Mouse (Mus musculus): ENCODE measurements around the gene Dok5. TPM values are rescaled to one million over a fixed set of nuclear protein-coding genes. Genes with fewer than 3 reads are reported as not detected.

The Dok5 gene
- total RNA-seq, 2 experiments from 2014 or later: 0.42 to 0.55 TPM

- intact Hi-C loops (cut with DNase I): no loop called here
Measured at GRCm38 (mm10) chr2:170850058-170850457, 118.5 kb downstream of the Dok5 start.

DNA sequence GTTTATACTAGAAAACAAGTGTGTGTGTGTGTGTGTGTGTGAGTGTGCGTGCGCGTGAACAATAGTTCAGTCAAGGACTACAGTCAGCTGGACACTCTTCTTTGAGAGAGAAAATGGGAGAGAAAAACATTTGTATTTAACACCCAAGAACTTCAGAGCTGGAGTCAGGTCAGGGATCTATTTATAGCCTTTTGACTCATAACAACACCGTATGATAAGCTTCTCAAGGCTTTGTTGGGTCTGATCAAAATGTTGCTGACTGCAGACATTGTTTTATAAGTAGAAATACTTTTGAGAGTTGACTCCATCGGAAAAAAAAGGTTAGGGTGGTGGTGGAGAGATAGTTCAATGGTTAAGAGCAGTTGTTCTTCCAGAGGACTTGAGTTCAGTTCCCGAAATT lies 120.7 kb downstream of the Dok5 start:
- DNase-seq (ENCODE audit: low spot score): no peak
- intact Hi-C loops (cut with DNase I): no loop called here

More at GRCm38 (mm10) chr2:170850058-170850457, 118.5 kb downstream of the Dok5 start:
- no peak for DNase-seq (ENCODE audit: low spot score)

DNA sequence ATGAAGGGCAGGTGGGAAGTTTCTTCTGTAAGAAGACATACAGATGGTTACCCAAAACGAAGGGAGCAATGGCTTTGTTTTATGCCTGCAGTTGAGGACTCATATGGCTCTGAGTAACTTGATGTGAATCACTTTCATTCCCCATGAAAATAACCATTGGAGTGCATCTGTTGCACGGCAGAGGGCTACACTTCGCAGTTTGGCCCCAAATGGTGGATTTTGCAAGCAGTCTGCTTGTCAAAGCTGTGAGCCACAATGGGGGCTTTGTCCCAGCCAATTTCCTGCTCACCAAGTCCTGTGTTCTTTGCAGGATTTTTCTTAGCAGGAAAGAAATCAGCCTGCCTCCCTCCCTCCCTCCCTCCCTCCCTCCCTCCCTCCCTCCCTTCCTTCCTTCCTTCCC lies 123.6 kb downstream of the Dok5 start:
- no peak for DNase-seq (ENCODE audit: low spot score)
- intact Hi-C loops (cut with DNase I): no loop called here

DNA sequence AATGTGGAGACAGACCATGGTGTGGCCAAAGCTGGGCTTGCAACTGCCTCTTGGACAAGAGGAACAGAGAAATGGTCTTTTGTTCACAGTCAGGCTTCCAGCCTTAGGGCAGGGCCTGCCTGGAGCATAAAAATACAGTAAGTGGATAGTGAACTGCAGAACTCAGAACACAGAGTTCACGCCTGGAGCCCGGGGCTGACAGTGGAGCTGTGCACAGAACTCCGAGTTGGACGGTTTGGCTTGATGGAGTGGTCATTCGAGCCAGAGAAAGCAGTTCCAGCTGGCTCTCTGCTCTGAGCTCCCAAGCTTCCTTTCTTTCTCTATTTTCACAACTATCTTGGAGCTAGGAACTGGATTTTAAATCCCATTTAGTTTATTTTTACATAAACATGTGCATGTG lies 124.5 kb downstream of the Dok5 start:
- peak; percentile 28 for DNase-seq (ENCODE audit: low spot score)
- intact Hi-C loops (cut with DNase I): no loop called here

DNA sequence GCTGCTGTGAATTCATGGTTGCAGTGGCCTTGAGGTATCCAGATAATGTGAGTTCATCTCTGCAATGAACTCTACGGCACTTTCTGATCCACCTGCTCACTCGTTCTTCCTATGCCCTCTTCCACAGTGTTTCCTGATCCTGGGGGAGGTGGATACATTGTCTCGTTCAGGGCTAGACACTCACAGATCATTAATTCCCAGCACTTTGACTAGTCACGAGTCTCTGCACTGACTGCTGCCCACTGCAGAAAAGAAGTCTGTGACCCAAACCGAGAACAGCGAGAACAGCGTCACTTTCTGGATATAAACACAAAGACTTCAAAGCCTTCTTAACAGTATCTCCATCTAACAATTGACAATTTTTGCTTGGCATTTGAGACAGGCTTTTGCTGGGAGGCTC lies 125.9 kb downstream of the Dok5 start:
- DNase-seq (ENCODE audit: low spot score): no peak
- intact Hi-C loops (cut with DNase I): no loop called here

GRCm38 (mm10) chr2:170858640-170859039 lies 127.0 kb downstream of the Dok5 start:
- DNase-seq (ENCODE audit: low spot score): no peak
- intact Hi-C loops (cut with DNase I): no loop called here

DNA sequence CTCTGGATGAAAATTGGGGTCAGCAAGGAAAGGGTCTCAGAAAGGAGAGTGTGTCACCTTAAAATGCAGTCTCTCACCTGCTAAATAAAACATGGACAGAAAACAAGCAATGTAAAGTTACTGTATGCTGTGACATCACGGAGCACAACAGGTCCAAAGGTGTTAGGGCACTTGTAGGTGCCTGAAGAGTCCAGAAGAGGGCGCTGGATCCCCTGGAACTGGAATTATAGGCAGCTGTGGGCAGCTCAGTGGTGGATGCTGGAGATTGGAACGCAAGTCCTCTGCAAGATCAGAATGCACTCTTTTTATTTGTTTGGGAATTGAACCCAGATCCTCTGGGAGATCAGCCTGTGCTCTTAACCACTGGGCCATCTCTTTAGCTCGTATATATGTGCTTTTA lies 129.0 kb downstream of the Dok5 start:
- intact Hi-C loops (cut with DNase I): no loop called here

GRCm38 (mm10) chr2:170862799-170863198 lies 131.2 kb downstream of the Dok5 start:
- DNase-seq (ENCODE audit: low spot score): no peak
- intact Hi-C loops (cut with DNase I): no loop called here

More for the DNA sequence above, 129.0 kb downstream of the Dok5 start:
- no peak for DNase-seq (ENCODE audit: low spot score)

GRCm38 (mm10) chr2:170863201-170863600 lies 131.6 kb downstream of the Dok5 start:
- no peak for DNase-seq (ENCODE audit: low spot score)

GRCm38 (mm10) chr2:170864043-170864442 lies 132.4 kb downstream of the Dok5 start:
- intact Hi-C loops (cut with DNase I): no loop called here
- no peak for DNase-seq (ENCODE audit: low spot score)

More at GRCm38 (mm10) chr2:170863201-170863600, 131.6 kb downstream of the Dok5 start:
- intact Hi-C loops (cut with DNase I): no loop called here

GRCm38 (mm10) chr2:170864820-170865219 lies 133.2 kb downstream of the Dok5 start:
- DNase-seq (ENCODE audit: low spot score): no peak
- intact Hi-C loops (cut with DNase I): no loop called here

GRCm38 (mm10) chr2:170870566-170870965 lies 139.0 kb downstream of the Dok5 start:
- no peak for DNase-seq (ENCODE audit: low spot score)
- intact Hi-C loops (cut with DNase I): loop anchor here (5.0 kb wide), 3 partner anchors 188 to 418 kb away; no protein-coding TSS in a partner anchor

DNA sequence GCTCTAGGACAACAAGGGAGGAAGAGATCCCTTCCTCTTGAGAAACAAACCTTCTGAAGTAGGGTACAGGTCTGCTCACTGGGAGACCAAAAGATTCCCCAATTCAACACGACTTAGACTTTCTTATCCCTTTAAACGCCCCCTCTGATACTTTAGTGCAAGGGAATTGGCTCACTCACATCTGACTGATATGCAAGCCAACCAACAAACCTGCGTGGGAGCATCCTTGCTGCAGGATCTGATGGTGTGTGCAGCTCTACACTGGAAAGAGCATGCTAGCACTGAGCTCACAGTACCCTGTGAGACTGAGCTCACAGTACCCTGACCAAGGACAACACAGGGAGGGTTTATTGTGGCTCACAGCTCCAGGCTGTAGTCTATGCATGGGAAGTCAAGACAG lies 139.9 kb downstream of the Dok5 start:
- DNase-seq (ENCODE audit: low spot score): no peak
- intact Hi-C loops (cut with DNase I): loop anchor here (5.0 kb wide), 3 partner anchors 189 to 419 kb away; no protein-coding TSS in a partner anchor

DNA sequence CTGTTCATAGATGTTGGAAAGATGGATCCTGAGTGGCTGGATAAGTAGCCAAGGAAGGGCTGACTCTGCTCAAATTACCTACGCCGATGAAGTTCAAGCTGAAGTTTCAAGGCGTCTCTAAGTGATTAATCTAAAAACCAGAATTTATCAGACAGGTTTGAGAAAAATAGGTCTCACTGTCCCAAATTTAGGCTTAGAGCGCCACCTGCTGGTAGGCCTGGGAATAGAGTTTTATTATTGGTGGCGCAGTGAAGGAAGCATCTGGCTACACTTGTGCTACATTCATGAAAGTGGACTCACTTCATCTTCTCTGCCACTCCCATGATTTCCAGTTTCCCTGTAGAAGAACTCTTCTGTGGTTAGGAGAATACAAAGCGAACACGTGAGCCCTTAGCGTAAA lies 141.8 kb downstream of the Dok5 start:
- peak; percentile 8 for DNase-seq (ENCODE audit: low spot score)
- intact Hi-C loops (cut with DNase I): loop anchor here (1.0 to 5.0 kb wide), 4 partner anchors 191 to 421 kb away; no protein-coding TSS in a partner anchor

- DNase-seq (ENCODE audit: low spot score): no peak
- intact Hi-C loops (cut with DNase I): loop anchor here (2.0 kb wide), 2 partner anchors 1329 to 1339 kb away; no protein-coding TSS in a partner anchor
Measured at GRCm38 (mm10) chr2:170877515-170877914, 145.9 kb downstream of the Dok5 start.

DNA sequence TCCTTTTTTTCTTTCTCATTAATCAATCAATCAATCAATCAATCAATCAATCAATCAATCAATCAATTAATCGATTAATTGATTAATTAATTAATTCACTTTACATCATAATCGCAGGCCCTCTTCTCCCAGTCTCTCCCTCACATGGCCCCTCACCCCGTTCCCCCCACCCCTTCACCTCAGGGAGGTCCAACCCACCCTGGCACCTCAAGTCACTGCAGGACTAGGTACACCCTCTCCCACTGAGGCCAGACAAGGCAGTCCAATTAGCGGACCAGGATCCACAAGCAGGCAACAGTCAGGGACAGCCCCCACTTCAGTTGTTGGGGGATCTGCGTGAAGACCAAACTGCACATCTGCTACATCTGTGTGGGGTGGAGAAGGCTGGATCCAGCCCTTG lies 146.3 kb downstream of the Dok5 start:
- intact Hi-C loops (cut with DNase I): loop anchor here (2.0 kb wide), 2 partner anchors 1329 to 1339 kb away; no protein-coding TSS in a partner anchor

GRCm38 (mm10) chr2:170884209-170884801 lies 152.7 kb downstream of the Dok5 start:
- intact Hi-C loops (cut with DNase I): no loop called here
- no peak for DNase-seq (ENCODE audit: low spot score)

More for the DNA sequence above, 146.3 kb downstream of the Dok5 start:
- DNase-seq (ENCODE audit: low spot score): no peak

GRCm38 (mm10) chr2:170887984-170888383 lies 156.4 kb downstream of the Dok5 start:
- DNase-seq (ENCODE audit: low spot score): no peak
- intact Hi-C loops (cut with DNase I): no loop called here

DNA sequence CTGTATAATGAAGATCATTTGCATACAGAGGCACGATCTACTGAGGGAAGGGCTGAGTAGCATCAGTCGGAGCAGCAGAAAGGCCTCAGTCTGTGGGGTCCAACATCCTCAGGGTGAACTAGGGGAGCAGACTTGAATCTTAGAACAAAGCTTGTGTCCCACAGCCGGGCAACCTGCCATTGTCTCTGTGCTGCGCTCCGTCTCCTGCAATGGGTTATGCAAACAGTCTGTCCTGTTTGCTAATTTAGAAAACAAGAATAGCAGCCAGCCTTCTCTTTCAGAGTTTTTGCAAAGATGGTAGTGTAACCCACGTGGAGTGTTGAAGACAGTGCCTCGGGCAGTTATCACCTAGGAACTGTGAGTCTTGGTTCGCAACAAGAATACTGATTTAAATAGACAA lies 163.5 kb downstream of the Dok5 start:
- intact Hi-C loops (cut with DNase I): no loop called here
- no peak for DNase-seq (ENCODE audit: low spot score)

DNA sequence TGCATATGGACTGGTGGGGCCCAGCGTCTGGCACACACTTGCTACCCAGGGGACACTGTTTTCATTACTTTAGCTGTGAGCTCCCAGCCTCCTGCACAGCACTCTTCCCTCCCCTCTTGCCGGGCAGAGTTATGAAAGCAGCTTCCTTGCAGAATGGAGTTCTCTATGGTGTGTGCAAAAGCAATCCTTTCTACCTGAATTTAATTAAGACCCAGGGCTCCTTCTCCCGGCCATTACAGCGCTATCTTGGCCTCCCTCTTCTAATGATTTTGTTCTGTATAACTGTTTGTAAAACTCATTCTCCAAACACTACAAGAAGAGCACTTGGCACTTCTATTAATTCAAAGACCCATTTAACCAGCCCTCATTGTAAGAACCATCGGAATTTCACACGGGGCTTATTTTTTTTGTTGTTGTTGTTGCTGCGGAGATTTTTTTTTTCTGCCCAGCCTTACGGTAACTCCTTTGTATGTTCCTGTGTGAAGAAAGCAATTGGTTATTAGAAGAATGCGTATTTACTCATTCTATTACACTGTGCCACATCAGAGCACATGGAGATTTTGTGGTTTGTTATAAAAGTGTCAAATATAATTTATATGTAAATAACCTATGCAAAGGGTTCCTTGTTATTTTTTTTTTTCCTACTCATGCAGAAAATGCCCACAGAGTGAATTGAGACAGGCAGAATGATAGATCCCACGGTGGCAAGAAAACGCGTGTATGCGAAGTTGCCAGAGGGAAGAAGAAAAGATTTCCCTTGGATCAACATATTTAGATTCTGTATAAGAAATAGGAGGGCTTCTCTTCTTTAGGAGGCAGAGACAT lies 170.8 kb downstream of the Dok5 start:
- intact Hi-C loops (cut with DNase I): no loop called here

DNA sequence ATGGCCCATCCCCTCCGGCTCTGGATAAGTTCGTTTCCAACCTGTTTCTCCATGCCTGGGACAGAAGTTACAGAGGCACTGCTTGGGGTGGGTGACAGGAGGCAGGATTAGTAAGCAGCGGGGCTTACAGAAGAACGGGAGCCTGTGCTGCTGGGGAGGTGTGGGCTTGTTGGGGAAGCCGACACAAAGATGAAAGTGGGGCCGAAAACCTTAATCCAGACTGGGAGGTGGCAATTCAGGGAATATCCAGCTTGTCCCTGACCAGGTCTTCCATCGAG lies 171.4 kb downstream of the Dok5 start:
- intact Hi-C loops (cut with DNase I): no loop called here
- DNase-seq (ENCODE audit: low spot score): no peak

More for the DNA sequence above, 170.8 kb downstream of the Dok5 start:
- DNase-seq (ENCODE audit: low spot score): no peak
